Mouse (Mus musculus) testis, adult 2 months (tissue): ENCODE data around the gene Ssr2. TPM values are rescaled to one million over a fixed set of nuclear protein-coding genes. Genes with fewer than 3 reads are reported as not detected.
"Not testable (repeated sequence)": the region's sequence is repeated elsewhere in the genome, so short reads cannot be mapped to it uniquely, and the experiment has no call there.

Source experiments
- H3K27ac ChIP-seq: fragments of 200-500 bp; 2 replicates; pipeline ENCODE4 v1.5.1; 2012; ENCODE audit warnings: low read depth, low read length; ENCODE audit not compliant: control insufficient read depth, insufficient read depth
- H3K27me3 ChIP-seq: fragments of 200-500 bp; 2 replicates; pipeline ENCODE4 v1.6.1; 2012; ENCODE audit warnings: mild to moderate bottlenecking, low read length, moderate library complexity; ENCODE audit not compliant: control insufficient read depth, insufficient read depth
- H3K36me3 ChIP-seq: fragments of 200-500 bp; 2 replicates; pipeline ENCODE4 v1.6.1; 2012; ENCODE audit warnings: mild to moderate bottlenecking, low read length; ENCODE audit not compliant: control insufficient read depth, insufficient read depth
- H3K4me1 ChIP-seq: fragments of 200-500 bp; 2 replicates; pipeline ENCODE4 v1.6.1; 2012; ENCODE audit warnings: low read length; ENCODE audit not compliant: control insufficient read depth, insufficient read depth
- H3K4me3 ChIP-seq: fragments of 200-500 bp; 2 replicates; pipeline ENCODE4 v1.5.1; 2012; ENCODE audit warnings: low read depth, mild to moderate bottlenecking, low read length, moderate library complexity, mixed read lengths; ENCODE audit not compliant: control insufficient read depth
- CTCF ChIP-seq: fragments of 200-500 bp; IDR thresholded peaks from 2 replicates; pipeline ENCODE4 v1.5.1; 2012; ENCODE audit warnings: low read depth, mild to moderate bottlenecking, inconsistent platforms, low read length, moderate library complexity; ENCODE audit not compliant: control insufficient read depth, insufficient read depth, insufficient replicate concordance
- POLR2A ChIP-seq: fragments of 200-500 bp; IDR thresholded peaks from 2 replicates; pipeline ENCODE4 v1.6.1; 2012; ENCODE audit warnings: low read depth, mild to moderate bottlenecking, inconsistent platforms, low read length, moderate library complexity; ENCODE audit not compliant: control insufficient read depth
- polyA plus RNA-seq: library from polyadenylated mRNA; depleted of rRNA; stranded (reverse); fragments of >200 nt; gene quantifications from 2 replicates; pipeline ENCODE4 v1.2.3, GENCODE M21; 2012

The Ssr2 gene
- polyA plus RNA-seq, 1 experiment: 161 TPM

DNA sequence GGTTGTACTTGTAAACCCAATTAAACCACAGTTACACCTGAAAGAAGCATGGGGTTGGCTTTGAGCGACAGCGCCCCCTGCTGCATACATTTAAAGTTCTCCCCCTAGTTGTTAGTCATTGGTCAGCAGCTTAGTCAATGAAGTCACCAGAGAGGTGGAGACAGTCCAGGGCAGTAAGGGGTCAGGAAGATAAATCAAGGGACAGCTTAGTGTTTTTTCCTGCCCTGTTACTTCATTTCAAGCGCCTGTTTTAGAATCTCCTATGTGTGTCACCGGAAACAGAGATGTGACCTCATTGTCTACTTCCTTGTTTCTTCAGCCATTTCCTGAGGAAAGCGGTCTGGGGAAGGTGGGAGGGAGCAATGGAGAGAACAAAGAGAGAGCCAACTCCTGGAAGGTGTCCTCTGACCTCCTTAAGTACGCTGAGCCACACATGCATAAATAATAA, 28.1 kb downstream of the Ssr2 start:
- Histone ChIP-seq H3K4me1 (no peaks in the 10 kb centered on the region; the same call in 1 of the 2 replicates), H3K27ac (no peak overlapping the region), H3K36me3 (no peaks in the 10 kb centered on the region), H3K27me3 (no peaks in the 10 kb centered on the region), H3K4me3 (peak overlapping the region; percentile 36)
- TF ChIP-seq POLR2A (no peak), CTCF (peak; percentile 40; the same call in 1 of the 2 replicates)

DNA sequence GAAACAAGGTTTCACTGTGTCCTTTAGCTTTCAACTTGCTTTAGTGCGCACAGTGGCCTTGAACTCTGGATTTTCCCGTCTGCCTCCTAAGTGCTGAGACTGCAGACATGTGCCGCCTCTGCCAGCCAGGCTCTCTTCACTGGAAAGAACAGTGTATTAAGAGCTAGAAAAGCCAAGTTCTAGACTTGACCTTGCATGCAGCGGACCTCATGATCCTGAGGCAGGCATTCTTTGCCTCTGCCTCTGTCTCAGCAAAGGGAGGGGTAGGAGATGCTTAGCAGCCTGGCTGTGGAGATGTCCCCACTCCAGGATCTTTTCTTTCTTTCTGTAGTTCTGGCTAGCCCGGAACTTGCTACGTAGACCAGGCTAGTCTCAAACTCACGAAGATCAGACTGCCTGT, 29.2 kb downstream of the Ssr2 start:
- H3K27me3 ChIP-seq: no peaks in the 10 kb centered on the region
- H3K36me3 ChIP-seq: no peaks in the 10 kb centered on the region
- H3K4me3 ChIP-seq: peak overlapping the region; percentile 75
- H3K4me1 ChIP-seq: no peaks in the 10 kb centered on the region; the same call in 1 of the 2 replicates
- no peak for TF ChIP-seq POLR2A
- TF ChIP-seq CTCF: no peak
- H3K27ac ChIP-seq: 0 out of 2 replicates have a peak overlapping the region, but pooled peaks have one; percentile 26

DNA sequence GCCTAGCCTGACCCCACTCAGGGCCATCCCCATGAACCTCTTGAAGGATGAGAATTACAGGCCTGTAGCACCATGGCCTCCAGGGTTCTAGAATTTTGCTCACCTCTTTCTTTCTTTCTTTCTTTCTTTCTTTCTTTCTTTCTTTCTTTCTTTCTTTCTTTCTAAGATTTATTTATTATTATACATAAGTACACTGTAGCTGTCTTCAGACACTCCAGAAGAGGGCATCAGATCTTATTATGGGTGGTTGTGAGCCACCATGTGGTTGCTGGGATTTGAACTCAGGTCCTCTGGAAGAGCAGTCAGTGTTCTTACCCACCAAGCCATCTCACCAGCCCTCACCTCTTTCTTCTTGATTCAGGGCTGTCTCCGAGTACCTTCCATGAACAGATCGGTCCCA, 30.0 kb downstream of the Ssr2 start, which contains the start of gene Arhgef2:
Gene Arhgef2, plus strand, starts transcription at position 301 of the 400 bp plus-strand sequence.
- H3K4me1 ChIP-seq, H3K36me3 ChIP-seq, H3K27me3 ChIP-seq: not testable (repeated sequence)
- 0 out of 2 replicates have a peak within 1 kb of the TSS, but pooled peaks have one; percentile 26 for H3K27ac ChIP-seq
- H3K4me3 ChIP-seq: peak within 1 kb of the TSS; percentile 80

DNA sequence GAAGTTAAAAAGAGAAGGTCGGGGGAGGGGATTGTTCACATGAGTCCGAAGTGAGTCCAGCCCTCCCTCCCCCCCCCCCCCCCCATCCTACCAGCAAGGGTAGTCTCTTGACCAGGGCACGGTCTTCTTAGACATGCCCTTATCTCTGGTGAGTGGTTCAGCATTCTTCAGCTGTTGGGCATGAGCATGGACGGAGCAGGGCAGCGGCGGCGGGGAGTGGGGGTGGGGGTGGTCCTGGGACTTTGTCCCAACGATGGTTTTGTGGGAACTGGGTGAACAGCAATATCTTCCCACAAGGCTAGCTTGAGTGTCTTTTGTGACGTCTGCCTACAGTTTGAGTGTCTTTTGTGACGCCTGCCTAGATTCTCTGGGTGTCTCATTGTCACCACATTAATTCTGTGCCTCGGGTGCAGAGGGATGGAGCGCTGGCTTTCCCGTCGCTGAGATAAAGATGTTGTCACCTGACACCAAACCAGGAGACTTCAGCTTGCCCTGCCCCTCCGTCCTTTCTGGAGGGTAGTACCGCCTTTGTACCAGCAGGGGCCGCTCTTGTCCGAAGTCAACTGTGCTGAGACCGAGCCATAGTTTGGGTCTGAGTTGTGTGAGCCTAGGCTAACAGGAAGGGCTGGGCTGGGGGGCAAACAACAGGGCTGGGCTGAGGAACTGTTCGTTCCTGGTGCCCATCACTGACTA, 31.5 kb downstream of the Ssr2 start:
- peak overlapping the region; percentile 71 for H3K27ac ChIP-seq
- TF ChIP-seq CTCF: peak; percentile 97
- TF ChIP-seq POLR2A: peak; percentile 68; the same call in 1 of the 2 replicates

DNA sequence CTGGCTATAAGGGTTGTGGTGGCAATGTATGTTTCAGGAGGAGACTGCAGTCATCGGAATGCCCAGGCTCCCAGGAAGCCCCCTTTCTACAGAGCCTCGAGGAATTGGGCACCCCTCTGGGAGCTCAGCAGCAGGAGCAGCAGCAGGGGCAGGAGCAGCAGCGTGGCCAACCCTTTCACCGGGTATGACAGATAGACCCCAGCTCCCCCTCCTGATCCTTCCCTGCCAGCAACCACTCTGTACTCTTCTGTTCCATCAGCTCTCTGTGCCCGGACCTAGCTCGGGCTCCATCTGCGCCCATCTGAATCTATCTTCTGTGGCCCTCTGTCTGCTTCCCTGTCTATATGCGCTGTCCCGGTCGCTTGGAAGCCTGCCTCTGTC, 32.1 kb downstream of the Ssr2 start:
- Histone ChIP-seq H3K36me3 (no peaks in the 10 kb centered on the region), H3K27ac (peak overlapping the region; percentile 71), H3K4me3 (peak overlapping the region; percentile 80), H3K4me1 (no peaks in the 10 kb centered on the region; the same call in 1 of the 2 replicates), H3K27me3 (no peaks in the 10 kb centered on the region)
- TF ChIP-seq POLR2A (no peak), CTCF (no peak)

More for the DNA sequence above, 31.5 kb downstream of the Ssr2 start:
- H3K27me3 ChIP-seq: no peaks in the 10 kb centered on the region
- no peaks in the 10 kb centered on the region; the same call in 1 of the 2 replicates for H3K4me1 ChIP-seq
- H3K36me3 ChIP-seq: no peaks in the 10 kb centered on the region
- H3K4me3 ChIP-seq: peak overlapping the region; percentile 80

DNA sequence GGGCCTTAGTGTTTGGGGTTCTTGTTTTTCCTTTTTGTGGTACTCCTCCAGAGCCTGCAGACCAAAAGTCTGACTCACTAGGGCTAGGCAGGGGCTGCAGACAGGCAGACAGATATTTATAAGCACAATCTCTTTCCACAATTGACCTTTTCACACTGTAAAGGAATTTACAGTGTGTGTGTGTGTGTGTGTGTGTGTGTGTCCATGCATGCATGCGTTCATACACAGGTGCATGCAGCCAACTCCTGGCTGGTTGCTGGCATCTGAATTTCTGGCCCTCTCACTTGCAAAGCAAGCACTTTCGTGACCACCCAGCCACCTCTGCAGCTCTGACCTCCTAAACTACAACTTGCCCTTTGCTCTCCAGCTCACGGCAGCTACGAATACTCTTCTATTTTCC, 33.4 kb downstream of the Ssr2 start:
- Histone ChIP-seq H3K27ac (no peak overlapping the region), H3K4me3 (peak overlapping the region; percentile 80), H3K27me3 (no peaks in the 10 kb centered on the region), H3K36me3 (no peaks in the 10 kb centered on the region), H3K4me1 (no peaks in the 10 kb centered on the region; the same call in 1 of the 2 replicates)
- TF ChIP-seq CTCF: no peak
- no peak for TF ChIP-seq POLR2A

DNA sequence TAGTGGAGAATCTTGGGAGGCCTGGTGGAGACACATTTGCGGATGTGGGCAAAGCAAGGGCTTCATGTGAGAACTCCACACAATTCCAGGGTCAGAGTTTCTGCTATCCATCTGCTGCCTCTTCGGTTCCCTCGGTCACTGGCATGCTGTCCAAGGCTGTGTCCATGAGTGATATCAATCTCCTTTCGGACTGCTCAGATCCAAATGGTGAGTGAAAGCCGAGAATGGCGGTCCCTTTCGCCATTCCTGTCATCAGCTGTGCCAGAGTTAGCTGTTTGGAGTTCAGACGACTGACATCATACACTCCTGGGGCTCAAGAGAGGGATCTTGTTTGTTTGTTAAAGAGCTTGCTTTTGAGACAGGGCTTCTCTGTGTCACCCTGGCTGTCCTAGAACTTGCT, 38.7 kb downstream of the Ssr2 start:
- TF ChIP-seq POLR2A: no peak
- no peak for TF ChIP-seq CTCF
- Histone ChIP-seq H3K4me1 (peaks cover 5% of the 10 kb centered on the region), H3K27me3 (no peaks in the 10 kb centered on the region), H3K36me3 (no peaks in the 10 kb centered on the region), H3K27ac (no peak overlapping the region), H3K4me3 (no peak overlapping the region)
